Mouse (Mus musculus): ENCODE data around the gene Stag1. TPM values are rescaled to one million over a fixed set of nuclear protein-coding genes. Genes with fewer than 3 reads are reported as not detected.
A peak's percentile ranks its signal among the peaks of the same experiment; 100 is the strongest.

The Stag1 gene
- polyA plus RNA-seq, 1 experiment from 2014 or later = 48.2 TPM

DNA sequence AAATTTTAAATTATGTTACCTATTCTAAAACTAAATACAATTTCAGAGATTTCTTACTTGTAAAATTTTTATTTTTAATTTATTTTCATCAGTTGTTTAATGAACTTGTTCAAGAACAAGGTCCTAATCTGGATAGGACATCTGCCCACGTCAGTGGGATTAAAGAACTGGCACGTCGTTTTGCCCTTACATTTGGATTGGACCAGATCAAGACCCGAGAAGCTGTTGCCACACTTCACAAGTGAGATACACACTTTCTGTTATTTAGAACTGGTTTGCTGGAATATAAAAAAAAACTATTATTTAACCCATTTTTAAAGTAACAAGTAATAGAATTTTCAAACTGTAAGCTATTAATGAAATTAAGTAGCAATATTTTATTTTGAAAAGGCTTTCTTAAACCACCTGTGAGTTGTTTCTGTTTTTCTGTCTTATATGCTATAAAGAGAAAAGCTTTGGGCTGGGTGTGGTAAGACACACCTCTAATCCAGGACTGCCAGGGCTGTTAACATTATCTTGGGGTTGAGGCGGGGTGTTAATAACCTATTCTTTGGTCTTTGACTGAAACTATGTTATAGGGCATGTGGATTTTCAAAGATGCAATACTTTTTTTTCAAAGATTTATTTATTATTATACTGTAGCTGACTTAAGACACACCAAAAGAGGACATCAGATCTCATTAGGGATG, 347.2 kb downstream of the Stag1 start:
- Histone ChIP-seq H3K4me2 (ENCODE audit: low read depth, low read length) (no peak overlapping the region), H3K9ac (replicated peaks; ENCODE audit: low read depth, low read length) (no peak overlapping the region), H3K27me3 (ENCODE audit: control insufficient read depth, insufficient read depth, low read length) (no peaks in the 10 kb centered on the region), H3K36me3 (ENCODE audit: control insufficient read depth, insufficient read depth, low read length) (peaks cover 7% of the 10 kb centered on the region; the same call in 1 of the 2 replicates), H3K4me3 (ENCODE audit: low read depth, low read length) (no peak overlapping the region), H3K9me3 (ENCODE audit: control insufficient read depth, low read length) (no peaks in the 10 kb centered on the region), H3K27ac (ENCODE audit: low read depth, low read length) (no peak overlapping the region), H3K4me1 (ENCODE audit: control insufficient read depth, insufficient read depth, low read length) (no peaks in the 10 kb centered on the region)
- ATAC-seq (ENCODE audit: low read depth) = no peak
- 97% methylated on average over 5 of the region's 5 CpGs for WGBS

DNA sequence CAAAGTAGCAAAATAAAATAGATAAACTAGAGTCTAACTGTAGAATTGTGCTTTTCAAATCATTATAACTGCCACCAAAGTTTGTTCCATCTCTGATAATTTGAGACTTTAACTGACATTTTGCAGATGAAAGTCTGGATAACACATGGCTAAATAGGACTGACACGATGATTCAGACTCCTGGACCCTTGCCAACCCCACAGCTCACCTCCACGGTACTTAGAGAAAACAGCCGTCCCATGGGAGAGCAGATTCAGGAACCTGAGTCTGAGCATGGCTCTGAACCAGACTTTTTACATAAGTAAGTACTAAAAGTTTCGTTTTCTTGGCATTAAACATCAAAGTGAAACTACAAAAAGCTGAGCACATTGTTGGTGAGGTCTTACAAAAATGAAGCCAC, 353.9 kb downstream of the Stag1 start:
- Histone ChIP-seq H3K36me3 (ENCODE audit: control insufficient read depth, insufficient read depth, low read length) (peaks cover 7% of the 10 kb centered on the region; the same call in 1 of the 2 replicates), H3K4me1 (ENCODE audit: control insufficient read depth, insufficient read depth, low read length) (no peaks in the 10 kb centered on the region), H3K27me3 (ENCODE audit: control insufficient read depth, insufficient read depth, low read length) (no peaks in the 10 kb centered on the region)

DNA sequence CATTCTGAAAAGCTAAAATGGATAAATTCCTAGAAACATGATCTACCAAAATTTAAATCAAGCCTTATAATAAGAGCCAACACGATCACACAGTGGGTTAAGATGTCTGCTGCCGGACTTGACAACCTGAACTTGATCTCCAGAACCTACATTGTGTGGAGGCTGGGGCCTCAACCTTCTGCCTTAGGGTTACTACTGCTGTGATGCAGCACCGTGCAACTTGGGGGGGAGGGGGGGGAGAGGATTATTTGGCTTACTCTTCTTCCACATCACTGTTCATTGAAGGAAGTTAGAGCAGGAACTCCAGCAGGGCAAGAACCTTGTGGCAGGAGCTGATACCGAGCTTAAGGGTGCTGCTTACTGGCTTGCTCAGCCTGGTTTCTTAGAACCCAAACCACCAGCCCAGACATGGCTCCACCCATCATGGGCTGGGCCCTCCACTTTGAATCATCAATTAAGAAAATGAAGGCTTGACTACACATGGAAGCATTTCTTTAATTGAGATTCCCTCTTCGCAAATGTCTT, 365.4 kb downstream of the Stag1 start:
- Histone ChIP-seq H3K4me2 (ENCODE audit: low read depth, low read length) (no peak overlapping the region), H3K4me1 (ENCODE audit: control insufficient read depth, insufficient read depth, low read length) (0 out of 2 replicates have a peak, but pooled peaks cover 3% of the 10 kb centered on the region), H3K4me3 (ENCODE audit: low read depth, low read length) (no peak overlapping the region), H3K9me3 (ENCODE audit: control insufficient read depth, low read length) (no peaks in the 10 kb centered on the region), H3K36me3 (ENCODE audit: control insufficient read depth, insufficient read depth, low read length) (peaks cover 5% of the 10 kb centered on the region; the same call in 1 of the 2 replicates), H3K27ac (ENCODE audit: low read depth, low read length) (no peak overlapping the region), H3K9ac (replicated peaks; ENCODE audit: low read depth, low read length) (no peak overlapping the region), H3K27me3 (ENCODE audit: control insufficient read depth, insufficient read depth, low read length) (no peaks in the 10 kb centered on the region)
- ATAC-seq (ENCODE audit: low read depth) = no peak
- WGBS = 65% methylated on average over 5 of the region's 5 CpGs

More for the DNA sequence above, 353.9 kb downstream of the Stag1 start:
- H3K27ac ChIP-seq (ENCODE audit: low read depth, low read length) = no peak overlapping the region
- no peak overlapping the region for H3K4me2 ChIP-seq (ENCODE audit: low read depth, low read length)
- H3K4me3 ChIP-seq (ENCODE audit: low read depth, low read length) = no peak overlapping the region
- H3K9ac ChIP-seq (replicated peaks; ENCODE audit: low read depth, low read length) = no peak overlapping the region
- ATAC-seq (ENCODE audit: low read depth) = no peak
- WGBS = 60% methylated on average over 4 of the region's 4 CpGs
- no peaks in the 10 kb centered on the region for H3K9me3 ChIP-seq (ENCODE audit: control insufficient read depth, low read length)

DNA sequence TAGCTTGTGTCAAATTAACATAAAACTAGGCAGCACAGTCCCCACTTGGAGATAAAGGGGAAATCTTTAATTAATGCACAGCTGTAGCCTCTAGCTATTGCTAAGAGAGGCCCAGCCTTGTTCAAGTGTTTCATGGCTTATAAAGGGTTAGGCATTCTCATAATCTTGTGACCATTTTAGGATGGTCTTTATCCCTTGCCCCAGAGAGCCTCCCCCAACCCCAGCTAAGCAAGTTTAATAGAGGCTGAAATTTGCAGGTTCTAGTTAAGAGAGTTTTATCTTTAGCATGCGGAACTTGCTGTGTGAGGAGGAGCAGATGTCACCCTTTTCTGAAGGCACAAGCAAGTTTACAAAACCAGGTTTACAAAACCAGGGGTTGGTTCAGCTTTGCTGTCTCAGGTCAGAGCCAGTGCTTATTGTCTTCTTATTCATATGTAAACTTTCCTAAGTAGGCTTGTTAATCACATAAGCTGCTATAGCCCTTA, 365.9 kb downstream of the Stag1 start:
- no peaks in the 10 kb centered on the region; the same call in 1 of the 2 replicates for H3K36me3 ChIP-seq (ENCODE audit: control insufficient read depth, insufficient read depth, low read length)
- H3K4me2 ChIP-seq (ENCODE audit: low read depth, low read length) = no peak overlapping the region
- ATAC-seq (ENCODE audit: low read depth) = peak; percentile 41; the same call in 1 of the 2 replicates
- H3K9me3 ChIP-seq (ENCODE audit: control insufficient read depth, low read length) = no peaks in the 10 kb centered on the region
- no peak overlapping the region for H3K9ac ChIP-seq (replicated peaks; ENCODE audit: low read depth, low read length)
- no peaks in the 10 kb centered on the region for H3K27me3 ChIP-seq (ENCODE audit: control insufficient read depth, insufficient read depth, low read length)
- no peak overlapping the region for H3K4me3 ChIP-seq (ENCODE audit: low read depth, low read length)
- H3K27ac ChIP-seq (ENCODE audit: low read depth, low read length) = no peak overlapping the region
- 0 out of 2 replicates have a peak, but pooled peaks cover 3% of the 10 kb centered on the region for H3K4me1 ChIP-seq (ENCODE audit: control insufficient read depth, insufficient read depth, low read length)
- 75% methylated on average over 1 of the region's 1 CpGs for WGBS

DNA sequence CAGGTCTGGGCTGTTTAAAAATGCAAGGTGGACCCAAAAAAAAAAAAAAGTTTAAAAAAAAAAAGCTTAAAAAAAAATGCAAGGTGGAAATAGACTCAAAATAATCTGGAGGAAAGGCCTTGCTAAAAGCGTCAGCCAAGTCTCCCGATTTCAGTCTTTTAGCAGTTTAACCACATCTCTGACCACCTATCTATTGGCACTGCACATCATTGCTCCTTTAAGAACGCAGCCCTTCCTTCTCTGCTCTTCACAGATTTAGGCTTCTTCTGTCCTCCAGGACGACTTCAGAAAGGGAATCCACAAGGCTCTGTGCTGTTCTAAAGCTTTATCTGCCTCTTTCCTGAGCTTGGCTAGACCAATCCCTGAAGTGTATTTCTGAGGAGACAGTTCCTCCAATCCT, 366.5 kb downstream of the Stag1 start:
- no peak overlapping the region for H3K4me2 ChIP-seq (ENCODE audit: low read depth, low read length)
- 0 out of 2 replicates have a peak, but pooled peaks cover 3% of the 10 kb centered on the region for H3K4me1 ChIP-seq (ENCODE audit: control insufficient read depth, insufficient read depth, low read length)
- ATAC-seq (ENCODE audit: low read depth) = no peak
- H3K4me3 ChIP-seq (ENCODE audit: low read depth, low read length) = no peak overlapping the region
- no peak overlapping the region for H3K27ac ChIP-seq (ENCODE audit: low read depth, low read length)
- no peak overlapping the region for H3K9ac ChIP-seq (replicated peaks; ENCODE audit: low read depth, low read length)
- H3K9me3 ChIP-seq (ENCODE audit: control insufficient read depth, low read length) = no peaks in the 10 kb centered on the region
- H3K36me3 ChIP-seq (ENCODE audit: control insufficient read depth, insufficient read depth, low read length) = no peaks in the 10 kb centered on the region
- 77% methylated on average over 4 of the region's 4 CpGs for WGBS
- H3K27me3 ChIP-seq (ENCODE audit: control insufficient read depth, insufficient read depth, low read length) = no peaks in the 10 kb centered on the region

DNA sequence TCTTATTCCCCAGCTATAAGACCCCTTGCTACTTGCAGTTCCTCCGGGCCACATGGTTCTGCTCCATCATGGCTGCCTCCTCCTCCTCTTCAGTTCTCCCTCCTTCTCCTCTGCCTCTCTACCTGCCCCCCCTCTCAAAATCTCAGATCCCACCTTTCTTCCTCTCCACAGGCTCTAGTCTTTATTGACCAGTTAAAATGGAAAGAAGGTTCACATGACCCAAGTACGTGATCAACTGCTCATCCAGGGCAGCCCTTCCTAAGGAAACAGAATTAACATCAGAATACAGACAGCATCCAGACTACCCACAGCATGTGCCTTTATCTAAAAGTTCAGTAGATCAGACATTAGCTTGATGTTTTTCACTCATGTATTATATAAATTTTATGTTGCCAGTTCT, 371.9 kb downstream of the Stag1 start:
- no peak overlapping the region for H3K4me3 ChIP-seq (ENCODE audit: low read depth, low read length)
- no peak for ATAC-seq (ENCODE audit: low read depth)
- H3K4me1 ChIP-seq (ENCODE audit: control insufficient read depth, insufficient read depth, low read length) = no peaks in the 10 kb centered on the region
- no peak overlapping the region for H3K27ac ChIP-seq (ENCODE audit: low read depth, low read length)
- no peaks in the 10 kb centered on the region for H3K36me3 ChIP-seq (ENCODE audit: control insufficient read depth, insufficient read depth, low read length)
- no peak overlapping the region for H3K4me2 ChIP-seq (ENCODE audit: low read depth, low read length)
- H3K9ac ChIP-seq (replicated peaks; ENCODE audit: low read depth, low read length) = no peak overlapping the region
- H3K9me3 ChIP-seq (ENCODE audit: control insufficient read depth, low read length) = no peaks in the 10 kb centered on the region
- 89% methylated on average over 2 of the region's 2 CpGs for WGBS
- no peaks in the 10 kb centered on the region for H3K27me3 ChIP-seq (ENCODE audit: control insufficient read depth, insufficient read depth, low read length)

DNA sequence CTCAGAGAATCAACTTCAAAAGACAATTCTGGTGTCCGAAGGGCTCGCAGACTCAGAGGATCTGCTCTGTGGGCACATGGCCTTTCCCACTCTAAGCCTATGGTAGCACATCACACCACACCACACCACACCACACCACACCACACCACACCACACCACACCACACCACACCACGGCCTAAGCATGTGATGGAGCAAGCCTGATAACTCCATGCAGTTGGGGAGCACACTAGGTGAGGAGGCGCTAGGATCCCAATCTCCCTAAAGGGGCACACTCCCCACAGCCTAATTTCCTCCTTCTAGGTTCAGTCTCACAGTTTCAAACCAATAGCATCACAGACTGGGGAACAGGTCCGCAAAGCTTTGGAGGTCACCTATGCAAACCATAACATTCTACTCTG, 381.1 kb downstream of the Stag1 start:
- 98% methylated on average over 5 of the region's 5 CpGs for WGBS
- Histone ChIP-seq H3K27me3 (ENCODE audit: control insufficient read depth, insufficient read depth, low read length) (no peaks in the 10 kb centered on the region), H3K9me3 (ENCODE audit: control insufficient read depth, low read length) (no peaks in the 10 kb centered on the region), H3K4me2 (ENCODE audit: low read depth, low read length) (no peak overlapping the region), H3K4me3 (ENCODE audit: low read depth, low read length) (no peak overlapping the region), H3K9ac (replicated peaks; ENCODE audit: low read depth, low read length) (no peak overlapping the region), H3K27ac (ENCODE audit: low read depth, low read length) (no peak overlapping the region), H3K4me1 (ENCODE audit: control insufficient read depth, insufficient read depth, low read length) (no peaks in the 10 kb centered on the region), H3K36me3 (ENCODE audit: control insufficient read depth, insufficient read depth, low read length) (0 out of 2 replicates have a peak, but pooled peaks cover 2% of the 10 kb centered on the region)
- ATAC-seq (ENCODE audit: low read depth) = no peak

DNA sequence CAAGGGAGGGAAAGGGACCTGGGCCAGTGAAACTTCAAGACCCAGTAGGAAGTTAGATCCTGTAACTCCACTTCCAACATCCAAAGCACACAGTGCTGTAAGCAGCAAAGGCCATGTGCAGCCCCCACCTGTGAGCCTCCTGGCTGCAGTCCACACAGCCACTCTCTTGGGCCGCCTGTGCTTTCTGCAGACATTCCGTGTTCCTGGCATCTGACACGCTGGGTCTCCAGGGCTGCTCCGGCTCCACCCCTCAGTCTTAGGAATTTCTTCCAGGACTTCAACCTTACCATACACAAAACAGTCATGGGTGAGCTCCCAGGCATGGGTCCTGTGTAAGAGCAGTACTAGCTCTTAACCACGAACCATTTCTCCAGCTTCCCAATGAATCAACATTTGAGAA, 381.7 kb downstream of the Stag1 start:
- H3K27me3 ChIP-seq (ENCODE audit: control insufficient read depth, insufficient read depth, low read length) = no peaks in the 10 kb centered on the region
- H3K9me3 ChIP-seq (ENCODE audit: control insufficient read depth, low read length) = no peaks in the 10 kb centered on the region
- WGBS = 74% methylated on average over 5 of the region's 5 CpGs
- peaks cover 2% of the 10 kb centered on the region; the same call in 1 of the 2 replicates for H3K36me3 ChIP-seq (ENCODE audit: control insufficient read depth, insufficient read depth, low read length)
- no peak overlapping the region for H3K4me3 ChIP-seq (ENCODE audit: low read depth, low read length)
- no peak for ATAC-seq (ENCODE audit: low read depth)
- no peak overlapping the region for H3K9ac ChIP-seq (replicated peaks; ENCODE audit: low read depth, low read length)
- no peak overlapping the region for H3K4me2 ChIP-seq (ENCODE audit: low read depth, low read length)
- no peaks in the 10 kb centered on the region for H3K4me1 ChIP-seq (ENCODE audit: control insufficient read depth, insufficient read depth, low read length)
- H3K27ac ChIP-seq (ENCODE audit: low read depth, low read length) = no peak overlapping the region

DNA sequence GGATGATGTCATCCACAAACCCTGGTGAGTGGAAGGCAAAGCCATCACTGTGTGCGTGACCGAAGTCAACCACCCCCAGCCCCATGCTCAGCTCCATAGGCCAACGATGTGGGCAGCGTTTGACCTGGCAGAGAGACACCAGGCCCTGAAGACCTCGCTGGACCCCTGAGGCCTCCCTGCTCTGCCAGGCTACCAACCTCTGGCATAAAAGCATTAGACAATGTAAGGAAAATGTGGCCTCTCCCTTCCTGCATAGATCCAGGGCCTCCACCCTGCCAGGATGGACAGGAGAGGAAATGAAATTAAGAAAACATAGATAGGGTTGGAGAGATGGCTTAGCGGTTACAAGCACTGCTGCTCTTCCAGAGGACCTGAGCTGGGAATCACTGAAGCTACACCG, 385.2 kb downstream of the Stag1 start:
- H3K36me3 ChIP-seq (ENCODE audit: control insufficient read depth, insufficient read depth, low read length) = peaks cover 2% of the 10 kb centered on the region; the same call in 1 of the 2 replicates
- no peak for ATAC-seq (ENCODE audit: low read depth)
- no peak overlapping the region for H3K27ac ChIP-seq (ENCODE audit: low read depth, low read length)
- H3K4me1 ChIP-seq (ENCODE audit: control insufficient read depth, insufficient read depth, low read length) = no peaks in the 10 kb centered on the region
- H3K27me3 ChIP-seq (ENCODE audit: control insufficient read depth, insufficient read depth, low read length) = no peaks in the 10 kb centered on the region
- no peaks in the 10 kb centered on the region for H3K9me3 ChIP-seq (ENCODE audit: control insufficient read depth, low read length)
- H3K4me3 ChIP-seq (ENCODE audit: low read depth, low read length) = no peak overlapping the region
- H3K4me2 ChIP-seq (ENCODE audit: low read depth, low read length) = no peak overlapping the region
- 94% methylated on average over 7 of the region's 7 CpGs for WGBS
- H3K9ac ChIP-seq (replicated peaks; ENCODE audit: low read depth, low read length) = no peak overlapping the region

Data from neural tube, embryonic 14.5 days (tissue).